Mouse (Mus musculus) neutrophil, adult 83 days (primary cell): ENCODE measurements around the gene Metap1. TPM values are rescaled to one million over a fixed set of nuclear protein-coding genes. Genes with fewer than 3 reads are reported as not detected.

Source experiments
- total RNA-seq, 2 experiments: library from RNA; stranded (reverse); gene quantifications; one replicate each; pipeline ENCODE4 v1.2.4; 2023

Metap1 gene
- 10 to 100 TPM; 20.8 to 22.2 TPM for total RNA-seq

DNA sequence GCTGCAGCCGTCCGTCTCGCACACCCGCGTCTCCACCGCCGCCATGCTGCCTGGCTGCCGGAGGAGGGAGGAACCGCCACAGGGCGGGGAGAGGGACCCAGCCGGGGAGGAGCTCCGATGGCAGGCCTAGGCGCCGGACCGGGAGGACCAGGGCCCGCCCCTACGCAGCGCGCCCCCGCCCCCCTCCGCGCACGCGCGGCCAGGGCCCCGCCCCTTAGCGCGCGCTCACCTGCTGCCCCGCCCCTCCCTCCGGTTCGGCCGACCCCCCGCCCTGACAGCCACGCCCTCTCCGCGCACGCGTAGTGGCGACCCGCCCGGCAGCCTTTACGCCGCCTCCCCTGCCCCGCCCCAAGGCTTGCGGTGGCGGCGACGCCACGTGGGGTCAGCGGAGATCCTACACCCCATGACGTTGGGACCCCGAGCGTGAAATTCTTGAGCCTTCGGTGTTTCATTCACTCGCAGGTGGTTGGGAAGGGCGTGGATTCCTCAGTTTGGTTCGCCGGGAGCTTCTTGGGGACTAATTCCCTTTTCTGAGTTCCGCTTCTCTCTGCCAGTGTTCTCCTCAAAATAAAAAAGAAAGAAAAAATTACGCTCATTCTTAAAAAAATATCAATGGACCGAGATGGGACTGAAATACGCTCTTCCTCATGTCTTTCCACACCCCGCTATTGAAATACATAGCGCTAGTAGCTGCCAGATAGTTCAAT is at the start of gene Metap1:
TSS of gene Metap1 (minus strand) at position 189 of the 707 bp plus-strand sequence.

DNA sequence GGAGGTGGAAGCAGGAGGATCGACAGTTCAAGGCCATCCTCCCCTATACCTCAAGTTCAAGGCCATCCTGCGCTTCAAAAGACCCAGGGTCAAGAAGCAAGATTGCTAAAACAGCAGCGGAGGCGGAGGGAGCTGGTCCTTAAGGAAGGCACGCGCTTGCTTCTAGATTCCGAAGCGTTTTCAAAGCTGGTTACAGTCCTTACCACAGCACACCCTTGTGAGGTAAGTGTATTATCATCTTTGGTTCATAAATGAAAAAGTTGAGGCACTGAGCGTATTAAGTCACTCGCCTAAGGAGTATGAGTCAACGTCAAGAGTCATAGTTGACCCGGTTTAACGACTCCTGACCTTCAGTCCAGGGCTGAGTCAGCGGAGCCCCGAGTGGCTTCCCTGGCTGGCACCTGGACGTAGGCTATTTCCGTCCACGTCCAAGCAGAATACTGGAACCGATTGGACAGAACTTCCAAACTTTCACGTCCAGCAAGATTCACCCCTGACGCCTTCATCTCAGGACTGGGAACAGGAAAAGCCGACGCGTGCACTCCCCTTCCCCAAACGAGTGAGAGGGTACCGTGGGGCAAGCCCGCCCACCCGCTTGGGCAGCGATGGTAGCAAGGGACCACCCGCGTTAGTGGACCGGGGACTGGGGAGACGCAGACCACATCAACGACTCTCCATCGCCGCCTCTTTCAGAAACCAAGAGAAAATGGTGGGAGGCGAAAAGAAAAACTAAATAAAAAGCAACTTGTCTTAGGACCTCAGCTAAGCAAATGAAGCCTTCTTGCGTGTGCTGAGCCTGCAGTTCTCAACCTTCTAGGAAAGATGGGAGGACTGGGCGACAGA is 37.0 kb upstream of the Metap1 start, which contains the start of gene Eif4e:
TSS of gene Eif4e (plus strand) at position 107 of the 843 bp plus-strand sequence.

GRCm38 (mm10) chr3:138442612-138443464 is 46.5 kb downstream of the Metap1 start, which contains the start of gene Adh5:
Gene Adh5, plus strand, starts transcription at chr3:138443093.

GRCm38 (mm10) chr3:138415121-138415690 is 74.1 kb downstream of the Metap1 start, which contains the start of gene Adh4:
Gene Adh4, plus strand, starts transcription at chr3:138415466.

Other genes starting within 250 kb of the Metap1 start
- not detected for gene Adh1, start 228.5 kb downstream of the Metap1 start, total RNA-seq
- gene Adh6a, start 176.2 kb downstream of the Metap1 start, total RNA-seq: not detected
- not detected for gene Adh6b, start 147.7 kb downstream of the Metap1 start, total RNA-seq
- not detected for gene Adh4, start 74.0 kb downstream of the Metap1 start, total RNA-seq
- gene Adh5, start 46.4 kb downstream of the Metap1 start, total RNA-seq: 10 to 100 TPM; 34.3 to 35.3 TPM
- 10 to 100 TPM; 50.0 to 53.6 TPM for gene Eif4e, start 36.7 kb upstream of the Metap1 start, total RNA-seq